Mouse (Mus musculus): ENCODE results near the gene Stox2.

The Stox2 gene

GRCm38 (mm10) chr8:47320707-47321106, 125.5 kb downstream of the Stox2 start:
- Histone ChIP-seq H3K27me3 (ENCODE audit: control insufficient read depth, insufficient read depth, low read length, poor library complexity, severe bottlenecking) (no peaks in the 10 kb centered on the region), H3K36me3 (ENCODE audit: control insufficient read depth, insufficient read depth, low read length, poor library complexity, severe bottlenecking) (no peaks in the 10 kb centered on the region)
- no peak for DNase-seq (ENCODE audit: low read depth, low spot score)

DNA sequence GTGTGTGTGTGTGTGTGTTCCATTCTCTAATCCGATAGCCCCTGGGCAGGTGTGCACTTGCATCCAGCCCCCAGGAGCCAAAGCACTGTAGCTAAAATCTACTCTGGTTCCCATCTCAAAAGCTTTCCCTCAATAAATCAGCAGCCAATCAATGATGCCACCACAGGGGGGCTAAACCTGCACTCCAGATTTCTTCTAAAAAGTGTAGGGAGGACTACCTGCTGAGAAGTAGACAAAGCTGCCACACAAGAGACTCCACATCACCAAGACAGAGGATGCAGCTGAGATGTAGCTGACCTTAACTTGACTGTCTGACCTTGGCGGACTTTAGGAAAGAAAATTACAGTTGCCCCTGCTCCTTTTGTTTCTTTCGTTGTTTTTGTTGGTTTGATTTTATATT, 127.7 kb downstream of the Stox2 start:
- Histone ChIP-seq H3K27me3 (ENCODE audit: control insufficient read depth, insufficient read depth, low read length, poor library complexity, severe bottlenecking) (no peaks in the 10 kb centered on the region), H3K36me3 (ENCODE audit: control insufficient read depth, insufficient read depth, low read length, poor library complexity, severe bottlenecking) (no peaks in the 10 kb centered on the region)
- no peak for DNase-seq (ENCODE audit: low read depth, low spot score)

GRCm38 (mm10) chr8:47308176-47308575, 138.0 kb downstream of the Stox2 start:
- Histone ChIP-seq H3K27me3 (ENCODE audit: control insufficient read depth, insufficient read depth, low read length, poor library complexity, severe bottlenecking) (no peaks in the 10 kb centered on the region), H3K36me3 (ENCODE audit: control insufficient read depth, insufficient read depth, low read length, poor library complexity, severe bottlenecking) (no peaks in the 10 kb centered on the region)
- DNase-seq (ENCODE audit: low read depth, low spot score), result no peak

DNA sequence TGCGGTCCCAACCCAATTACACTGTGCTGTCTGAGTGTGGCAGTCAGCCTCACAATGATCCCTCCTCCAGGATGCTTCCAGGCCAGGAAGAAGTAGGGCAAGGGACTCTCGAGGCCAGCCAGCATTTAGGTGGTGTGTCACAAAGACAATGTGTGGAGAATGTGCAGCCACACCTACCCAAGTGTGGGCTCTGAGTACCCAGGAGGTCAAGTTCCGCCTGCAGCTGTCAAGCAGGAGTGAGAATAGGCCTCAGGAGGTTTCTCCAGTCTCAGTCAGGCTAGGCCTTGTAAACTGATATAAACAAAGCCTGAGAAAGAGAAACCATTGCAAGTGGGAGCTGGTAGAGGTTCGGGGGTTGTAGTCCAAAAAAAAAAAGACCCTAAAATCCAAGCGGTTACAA, 139.8 kb downstream of the Stox2 start:
- no peaks in the 10 kb centered on the region for H3K36me3 ChIP-seq (ENCODE audit: control insufficient read depth, insufficient read depth, low read length, poor library complexity, severe bottlenecking)
- no peak for DNase-seq (ENCODE audit: low read depth, low spot score)
- no peaks in the 10 kb centered on the region for H3K27me3 ChIP-seq (ENCODE audit: control insufficient read depth, insufficient read depth, low read length, poor library complexity, severe bottlenecking)

GRCm38 (mm10) chr8:47305880-47306279, 140.3 kb downstream of the Stox2 start:
- DNase-seq (ENCODE audit: low read depth, low spot score), result no peak
- Histone ChIP-seq H3K27me3 (ENCODE audit: control insufficient read depth, insufficient read depth, low read length, poor library complexity, severe bottlenecking) (no peaks in the 10 kb centered on the region), H3K36me3 (ENCODE audit: control insufficient read depth, insufficient read depth, low read length, poor library complexity, severe bottlenecking) (no peaks in the 10 kb centered on the region)

DNA sequence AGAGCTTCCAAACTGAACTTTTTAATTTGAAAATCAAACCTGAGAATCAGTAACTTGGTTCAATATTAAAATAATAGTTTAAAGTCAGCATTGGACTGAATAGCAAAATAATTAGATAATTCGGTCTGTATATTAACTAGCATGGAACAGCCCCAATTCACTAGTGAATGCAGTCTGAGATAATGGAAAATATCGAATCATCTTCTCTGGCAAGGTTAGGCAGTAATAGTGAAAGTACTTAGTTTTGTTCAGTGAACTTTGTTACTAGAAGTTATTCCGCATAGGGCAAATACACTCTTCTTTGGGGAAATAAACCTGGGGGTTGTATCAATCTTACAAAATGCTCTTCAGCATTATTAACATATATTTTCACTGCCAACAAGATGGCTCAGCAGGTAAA, 147.7 kb downstream of the Stox2 start:
- no peak for DNase-seq (ENCODE audit: low read depth, low spot score)
- H3K27me3 ChIP-seq (ENCODE audit: control insufficient read depth, insufficient read depth, low read length, poor library complexity, severe bottlenecking), result no peaks in the 10 kb centered on the region
- H3K36me3 ChIP-seq (ENCODE audit: control insufficient read depth, insufficient read depth, low read length, poor library complexity, severe bottlenecking), result no peaks in the 10 kb centered on the region

DNA sequence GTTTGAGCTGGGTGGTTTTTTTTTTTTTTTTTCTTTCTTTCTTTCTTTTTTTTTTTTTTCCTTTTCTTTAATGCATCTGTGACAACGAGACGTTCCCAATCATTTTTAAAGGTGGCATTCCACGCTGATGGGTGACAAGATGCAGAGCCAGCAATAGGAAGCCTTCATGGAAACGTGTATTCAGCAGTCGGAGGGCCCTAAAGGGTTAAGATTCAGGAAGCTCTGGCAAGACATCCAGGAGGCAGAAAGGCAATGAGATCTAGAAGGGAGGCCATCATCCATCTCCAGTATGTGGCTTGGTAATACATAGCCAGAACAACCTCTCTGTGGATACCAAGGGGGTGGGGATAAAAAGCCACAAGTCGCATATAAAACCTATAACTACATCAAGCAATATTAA, 156.5 kb downstream of the Stox2 start:
- no peaks in the 10 kb centered on the region for H3K36me3 ChIP-seq (ENCODE audit: control insufficient read depth, insufficient read depth, low read length, poor library complexity, severe bottlenecking)
- no peak for DNase-seq (ENCODE audit: low read depth, low spot score)

GRCm38 (mm10) chr8:47288866-47289541, 157.2 kb downstream of the Stox2 start:
- Histone ChIP-seq H3K27me3 (ENCODE audit: control insufficient read depth, insufficient read depth, low read length, poor library complexity, severe bottlenecking) (no peaks in the 10 kb centered on the region), H3K36me3 (ENCODE audit: control insufficient read depth, insufficient read depth, low read length, poor library complexity, severe bottlenecking) (no peaks in the 10 kb centered on the region)
- no peak for DNase-seq (ENCODE audit: low read depth, low spot score)

More for the DNA sequence above, 156.5 kb downstream of the Stox2 start:
- H3K27me3 ChIP-seq (ENCODE audit: control insufficient read depth, insufficient read depth, low read length, poor library complexity, severe bottlenecking), result no peaks in the 10 kb centered on the region

- no peaks in the 10 kb centered on the region for H3K27me3 ChIP-seq (ENCODE audit: control insufficient read depth, insufficient read depth, low read length, poor library complexity, severe bottlenecking)
- DNase-seq (ENCODE audit: low read depth, low spot score), result no peak
- H3K36me3 ChIP-seq (ENCODE audit: control insufficient read depth, insufficient read depth, low read length, poor library complexity, severe bottlenecking), result no peaks in the 10 kb centered on the region
Measured at GRCm38 (mm10) chr8:47288131-47288865, 157.9 kb downstream of the Stox2 start.

DNA sequence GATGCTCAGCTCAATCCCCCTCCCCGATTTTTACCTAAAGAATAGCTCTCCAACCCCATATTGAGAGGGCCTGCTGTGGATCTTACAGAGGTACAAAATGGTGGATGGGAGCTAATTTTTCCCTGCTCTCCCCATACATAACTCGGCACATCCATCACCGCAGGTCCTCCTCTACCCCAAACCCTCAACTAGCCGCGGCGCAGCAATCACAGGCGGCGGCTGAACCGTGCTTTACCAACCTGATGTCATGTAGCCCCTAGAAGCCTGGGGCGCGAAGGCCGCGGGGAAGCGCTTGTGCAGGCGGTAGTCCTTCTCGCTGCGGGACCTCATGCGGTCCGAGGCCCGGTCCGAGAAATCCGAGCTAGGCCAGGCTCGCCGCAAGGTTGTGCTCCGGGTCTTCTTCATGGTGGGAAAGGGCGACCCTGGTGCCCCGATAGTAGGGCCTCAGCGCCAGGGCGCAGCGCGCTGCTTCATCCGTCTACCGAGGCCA, 158.5 kb downstream of the Stox2 start:
- DNase-seq (ENCODE audit: low read depth, low spot score), result no peak
- no peaks in the 10 kb centered on the region for H3K27me3 ChIP-seq (ENCODE audit: control insufficient read depth, insufficient read depth, low read length, poor library complexity, severe bottlenecking)
- H3K36me3 ChIP-seq (ENCODE audit: control insufficient read depth, insufficient read depth, low read length, poor library complexity, severe bottlenecking), result no peaks in the 10 kb centered on the region

DNA sequence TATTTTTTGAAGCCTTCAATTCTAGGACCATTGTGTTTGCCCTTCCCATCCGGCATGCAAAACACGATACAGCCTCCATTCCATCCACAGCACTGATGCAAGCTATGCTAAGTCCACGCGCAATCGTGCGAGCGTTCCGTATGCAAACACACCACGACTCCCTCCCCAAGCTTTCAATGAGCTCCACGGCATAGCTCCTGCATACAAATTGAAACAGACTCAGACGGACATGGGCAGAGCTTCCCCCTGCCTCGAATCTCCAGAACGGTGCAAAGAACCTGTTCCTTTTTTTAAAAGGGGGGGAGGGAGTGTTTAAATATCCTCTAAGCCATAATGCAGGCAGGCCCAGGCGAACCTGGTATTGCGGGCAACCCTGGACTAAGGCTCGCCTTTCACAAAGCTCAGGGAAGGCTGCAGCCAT, 159.0 kb downstream of the Stox2 start:
- H3K36me3 ChIP-seq (ENCODE audit: control insufficient read depth, insufficient read depth, low read length, poor library complexity, severe bottlenecking), result no peaks in the 10 kb centered on the region
- no peaks in the 10 kb centered on the region for H3K27me3 ChIP-seq (ENCODE audit: control insufficient read depth, insufficient read depth, low read length, poor library complexity, severe bottlenecking)
- no peak for DNase-seq (ENCODE audit: low read depth, low spot score)

GRCm38 (mm10) chr8:47286081-47286700, 160.0 kb downstream of the Stox2 start:
- DNase-seq (ENCODE audit: low read depth, low spot score), result no peak
- H3K36me3 ChIP-seq (ENCODE audit: control insufficient read depth, insufficient read depth, low read length, poor library complexity, severe bottlenecking), result no peaks in the 10 kb centered on the region
- no peaks in the 10 kb centered on the region for H3K27me3 ChIP-seq (ENCODE audit: control insufficient read depth, insufficient read depth, low read length, poor library complexity, severe bottlenecking)

DNA sequence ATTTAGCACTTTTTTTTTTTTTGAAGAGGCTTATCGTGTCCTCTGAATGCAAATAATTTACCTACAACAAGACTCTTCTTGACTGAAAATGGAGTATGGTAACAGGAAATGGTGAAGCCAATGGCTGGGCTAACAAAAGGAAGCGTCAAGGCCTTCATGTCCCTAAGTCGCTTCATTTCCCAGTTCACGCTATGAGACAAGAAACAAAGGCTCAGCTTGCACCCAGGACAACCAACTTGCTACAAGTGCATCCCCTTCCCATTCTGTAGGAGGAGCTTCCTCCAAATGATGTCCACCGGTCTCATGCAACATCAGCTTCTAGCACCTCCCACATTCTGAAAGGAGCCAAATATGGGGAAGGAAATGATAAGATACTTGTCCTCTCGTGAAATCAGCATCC, 160.7 kb downstream of the Stox2 start:
- Histone ChIP-seq H3K36me3 (ENCODE audit: control insufficient read depth, insufficient read depth, low read length, poor library complexity, severe bottlenecking) (no peaks in the 10 kb centered on the region), H3K27me3 (ENCODE audit: control insufficient read depth, insufficient read depth, low read length, poor library complexity, severe bottlenecking) (no peaks in the 10 kb centered on the region)
- no peak for DNase-seq (ENCODE audit: low read depth, low spot score)

DNA sequence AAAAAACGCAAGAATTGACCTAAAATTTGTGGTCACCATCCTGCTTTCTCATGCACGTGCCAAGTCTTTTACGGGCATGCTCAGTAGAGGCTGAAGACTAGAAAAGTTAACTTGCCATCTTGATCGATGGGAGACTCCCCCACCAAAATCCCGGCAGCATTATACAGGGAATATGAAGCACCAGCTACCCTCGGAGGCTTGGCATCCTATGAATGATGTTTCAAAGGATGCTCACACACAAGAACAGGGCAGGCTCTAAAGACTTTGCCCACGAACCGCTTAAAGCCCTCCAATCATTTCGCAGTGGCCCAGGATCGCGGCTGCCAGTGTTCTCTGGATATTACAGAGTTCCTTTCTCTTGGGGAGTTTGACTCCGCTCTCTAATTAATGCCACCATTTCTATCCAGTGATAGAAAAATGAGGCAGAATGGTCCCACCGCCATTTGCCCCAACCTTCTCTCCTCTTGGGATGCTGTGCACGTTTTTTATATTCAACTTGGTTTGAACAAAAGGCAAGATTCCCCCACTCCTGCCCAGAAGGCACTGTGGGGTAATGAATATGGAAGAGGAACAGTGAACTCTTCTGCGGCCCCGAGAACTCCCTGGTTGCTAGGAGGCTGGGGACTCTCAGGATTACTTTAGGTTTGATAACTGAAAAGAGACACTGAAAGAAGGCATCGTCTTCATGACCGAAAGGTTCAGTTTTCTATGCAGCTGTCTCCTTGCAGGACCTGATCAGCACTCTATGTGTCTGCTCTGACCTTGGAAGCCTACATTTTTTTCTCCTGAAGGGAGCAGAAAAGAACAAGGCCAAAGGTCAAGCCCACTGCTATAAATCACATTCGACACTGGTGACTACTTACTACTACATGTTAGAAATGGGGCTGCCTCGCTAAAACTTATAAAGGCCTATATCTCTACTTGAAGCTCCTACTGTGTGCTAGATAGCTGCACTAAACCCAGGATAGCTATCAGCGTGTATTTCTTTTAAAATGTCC, 161.5 kb downstream of the Stox2 start:
- DNase-seq (ENCODE audit: low read depth, low spot score), result no peak
- no peaks in the 10 kb centered on the region for H3K36me3 ChIP-seq (ENCODE audit: control insufficient read depth, insufficient read depth, low read length, poor library complexity, severe bottlenecking)
- H3K27me3 ChIP-seq (ENCODE audit: control insufficient read depth, insufficient read depth, low read length, poor library complexity, severe bottlenecking), result no peaks in the 10 kb centered on the region

All from splenic B cell, adult 2 months (primary cell).